Mouse (Mus musculus) right cerebral cortex, postnatal 10 days (tissue): ENCODE results near the gene Akap12.

ENCODE experiments used
- DNase-seq, 2 experiments: peaks; one replicate each; pipeline ENCODE4 v3.0.0; 2021; ENCODE audit warnings: low spot score in 2 of 2

Akap12 gene

DNA sequence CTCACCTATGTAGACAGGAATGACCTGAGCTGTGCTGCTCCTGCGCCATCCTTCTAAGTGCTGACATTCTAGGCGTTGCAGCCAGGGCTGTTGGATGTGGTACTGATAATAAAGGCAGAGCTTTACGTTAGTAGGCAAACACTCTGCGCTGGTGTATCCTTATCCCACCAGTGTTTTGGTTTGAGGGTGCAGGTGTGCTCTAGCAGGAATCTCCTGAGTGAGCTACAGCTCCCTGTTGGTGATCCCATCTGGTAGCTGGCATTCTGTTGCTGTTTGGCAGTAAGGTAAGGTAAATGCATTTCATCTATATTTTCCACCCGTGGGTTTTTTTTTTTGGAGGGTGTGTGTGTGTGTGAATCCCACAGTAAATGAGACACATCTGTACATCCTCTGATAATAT lies 131.9 kb downstream of the Akap12 start:
- no peak for DNase-seq

- DNase-seq, result peak; percentile 62 to 65
Measured at GRCm38 (mm10) chr10:4404895-4405491, 138.8 kb downstream of the Akap12 start.

DNA sequence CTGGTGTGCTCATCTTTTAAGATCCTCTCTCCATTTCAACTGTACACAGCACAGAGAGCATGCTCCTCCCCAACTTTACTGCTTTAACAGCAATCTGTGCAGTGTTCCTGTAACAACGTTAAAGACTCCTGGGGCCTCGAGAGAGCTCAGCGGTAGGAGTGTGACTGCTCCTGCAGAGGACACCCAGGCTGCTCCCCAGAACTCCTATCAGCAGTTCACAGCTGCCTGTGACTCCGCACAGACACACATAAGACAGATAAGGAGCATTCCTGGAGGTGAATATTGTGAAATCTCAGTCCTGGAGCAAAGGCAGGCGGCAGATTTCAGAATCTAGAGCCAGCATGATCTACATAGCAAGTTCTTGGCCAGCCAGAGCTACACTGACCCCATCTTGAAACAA lies 139.3 kb downstream of the Akap12 start:
- DNase-seq, result no peak

- DNase-seq, result no peak
Measured at GRCm38 (mm10) chr10:4407191-4407590, 141.0 kb downstream of the Akap12 start.
